Mouse (Mus musculus) hindbrain, embryonic 12.5 days (tissue): ENCODE data around the gene Nde1. TPM values are rescaled to one million over a fixed set of nuclear protein-coding genes. Genes with fewer than 3 reads are reported as not detected.
A peak's percentile ranks its signal among the peaks of the same experiment; 100 is the strongest.

ENCODE experiments used
- microRNA counts: library from miRNA; unstranded; fragments of <30 nt; microRNA quantifications from one replicate; lab custom pipeline; 2017
- microRNA-seq: library from miRNA; unstranded; fragments of <30 nt; microRNA quantifications from one replicate; pipeline ENCODE4, GENCODE M21; 2017
- polyA plus RNA-seq: library from polyadenylated mRNA; unstranded; fragments of >200 nt; fragmentation: Nextera tagmentation; extraction: Ambion mirVana; gene quantifications from 2 replicates; pipeline ENCODE4 v1.2.1, GENCODE M21; 2016

The Nde1 gene
- polyA plus RNA-seq, 1 experiment from 2014 or later, result 102 TPM

MicroRNAs encoded within 50 kb of the gene (microRNA counts, 519-probe panel; counts per million panel counts)
- microRNA mmu-miR-484 (lab: Ali Mortazavi, UCI), result 3,575 counts per million, percentile 76 among the panel's probes with 10 or more counts

Small RNA genes lying within 50 kb of the gene (microRNA-seq; reads per million reads assigned to microRNA genes)
- gene Gm27671 (not detected), gene Mir484 (3,111 reads per million, percentile 85 among the genes with 10 or more reads in this experiment)

Other genes starting within 250 kb of the Nde1 start
- 52.8 and 54.4 TPM in 2 replicates for gene 2900011O08Rik, start 176.7 kb upstream of the Nde1 start, polyA plus RNA-seq
- gene Ifitm7, start 176.4 kb upstream of the Nde1 start, polyA plus RNA-seq, result 0.49 and 0.78 TPM in 2 replicates
- gene Marf1, start 76 bp downstream of the Nde1 start, polyA plus RNA-seq, result 16.2 and 17.5 TPM in 2 replicates
- 0.30 and 0.79 TPM in 2 replicates for gene Myh11, start 128.1 kb downstream of the Nde1 start, polyA plus RNA-seq
- gene Fopnl, start 154.1 kb downstream of the Nde1 start, polyA plus RNA-seq, result 163 and 182 TPM in 2 replicates
- gene Abcc1, start 198.3 kb downstream of the Nde1 start, polyA plus RNA-seq, result 9.6 and 10.9 TPM in 2 replicates